Mouse (Mus musculus): ENCODE measurements at regions not wholly inside any gene's neighbourhood (a gene's known extent, or its start where the extent isn't known, plus 50 kb on each side); places are given as distances from the start of the nearest gene placed in this dataset.

- DNase-seq (ENCODE audit: low read depth, low spot score) = peak; percentile 51
Observed at GRCm38 (mm10) chr10:34995011-34995410, 511.8 kb downstream of the Frk start.

- DNase-seq (ENCODE audit: low read depth, low spot score) = no peak
Observed at GRCm38 (mm10) chr10:35013430-35013829, 530.2 kb downstream of the Frk start.

GRCm38 (mm10) chr10:35016416-35016815, 533.2 kb downstream of the Frk start:
- peak; percentile 69 for DNase-seq (ENCODE audit: low read depth, low spot score)

GRCm38 (mm10) chr10:35057282-35057681, 574.1 kb downstream of the Frk start:
- DNase-seq (ENCODE audit: low read depth, low spot score) = peak; percentile 54
